Mouse (Mus musculus) CH12.LX (cell line): ENCODE measurements around the gene Theg. TPM values are rescaled to one million over a fixed set of nuclear protein-coding genes. Genes with fewer than 3 reads are reported as not detected.

Experiments
- DNase-seq: peaks from one replicate; pipeline ENCODE4 v3.0.0-alpha.2; 2013; ENCODE audit errors: extremely low read depth
- H3K27ac ChIP-seq: 2 replicates; pipeline ENCODE4 v1.5.1; 2012; ENCODE audit warnings: low read depth, mild to moderate bottlenecking, control low read depth, moderate library complexity; ENCODE audit not compliant: insufficient read depth
- H3K27me3 ChIP-seq: replicated peaks from 2 replicates; pipeline ENCODE3; 2012; ENCODE audit warnings: inconsistent platforms
- H3K36me3 ChIP-seq, 2 experiments: replicated peaks in 1 of 2; 2 replicates each; pipeline versions ENCODE3 to v1.6.1; 2012; ENCODE audit warnings: inconsistent platforms in 1 of 2, low read length in 1 of 2, mild to moderate bottlenecking in 1 of 2, mixed read lengths in 1 of 2, moderate library complexity in 1 of 2; ENCODE audit not compliant: control insufficient read depth in 1 of 2, insufficient read depth in 1 of 2
- H3K4me1 ChIP-seq, 2 experiments: 2 replicates each; pipeline ENCODE4 v1.6.1; 2012; ENCODE audit warnings: inconsistent platforms in 1 of 2, moderate library complexity in 1 of 2; ENCODE audit not compliant: insufficient read depth in 2 of 2, control insufficient read depth in 1 of 2
- H3K4me2 ChIP-seq: 2 replicates; pipeline ENCODE4 v1.6.1; 2012; ENCODE audit warnings: low read depth, mild to moderate bottlenecking, control low read depth; ENCODE audit not compliant: poor library complexity, insufficient read depth, severe bottlenecking
- H3K4me3 ChIP-seq, 3 experiments: fragments of 150-350 bp in 1 of 3; sonication (generic) in 1 of 3; replicated peaks in 1 of 3; 2 replicates each; pipeline versions ENCODE3 to v1.5.1; 2011 to 2012; ENCODE audit warnings: low read depth in 2 of 3, low read length in 2 of 3, mild to moderate bottlenecking in 2 of 3, moderate library complexity in 2 of 3, control low read depth in 1 of 3, improper control_type of control experiment in 1 of 3, inconsistent platforms in 1 of 3, mixed read lengths in 1 of 3; ENCODE audit not compliant: poor library complexity in 1 of 3
- H3K79me2 ChIP-seq: replicated peaks from 2 replicates; pipeline ENCODE4 v1.6.1; 2012; ENCODE audit warnings: mild to moderate bottlenecking, moderate library complexity; ENCODE audit not compliant: control insufficient read depth, poor library complexity, insufficient read depth, severe bottlenecking; ENCODE audit errors: extremely low read depth
- H3K9ac ChIP-seq: 2 replicates; pipeline ENCODE4 v1.6.1; 2012; ENCODE audit warnings: low read depth, mild to moderate bottlenecking, control low read depth, moderate library complexity; ENCODE audit not compliant: insufficient read depth
- H3K9me3 ChIP-seq: replicated peaks from 2 replicates; pipeline ENCODE3; 2012; ENCODE audit warnings: low read length, inconsistent platforms, mixed read lengths
- BHLHE40 ChIP-seq: IDR thresholded peaks from 2 replicates; pipeline ENCODE4 v1.6.1; 2011; ENCODE audit warnings: mild to moderate bottlenecking, low read depth, low read length, improper control_type of control experiment
- CHD1 ChIP-seq: IDR thresholded peaks from 2 replicates; pipeline ENCODE4 v1.6.1; 2012; ENCODE audit warnings: low read depth, low read length, improper control_type of control experiment, inconsistent platforms
- CHD2 ChIP-seq: IDR thresholded peaks from 2 replicates; pipeline ENCODE4 v1.6.1; 2011; ENCODE audit warnings: low read length, improper control_type of control experiment
- CTCF ChIP-seq, 2 experiments: IDR thresholded peaks in 1 of 2; conservative IDR thresholded peaks in 1 of 2; 2 replicates each; pipeline ENCODE4 v1.5.1; 2011 to 2012; ENCODE audit warnings: low read depth in 2 of 2, low read length in 2 of 2, improper control_type of control experiment in 1 of 2, inconsistent platforms in 1 of 2, mild to moderate bottlenecking in 1 of 2, moderate library complexity in 1 of 2
- E2F4 ChIP-seq: IDR thresholded peaks from 2 replicates; pipeline ENCODE4 v1.6.1; 2011; ENCODE audit warnings: low read depth, low read length, improper control_type of control experiment; ENCODE audit not compliant: insufficient replicate concordance
- ELF1 ChIP-seq: IDR thresholded peaks from 2 replicates; pipeline ENCODE4 v1.6.1; 2014; ENCODE audit warnings: low read depth, mild to moderate bottlenecking, inconsistent platforms, low read length, improper control_type of control experiment
- EP300 ChIP-seq: IDR thresholded peaks from 2 replicates; pipeline ENCODE4 v1.6.1; 2011; ENCODE audit warnings: low read length, improper control_type of control experiment
- ETS1 ChIP-seq: conservative IDR thresholded peaks from 2 replicates; pipeline ENCODE4 v1.6.1; 2012; ENCODE audit warnings: low read depth, mild to moderate bottlenecking, inconsistent platforms, low read length, improper control_type of control experiment, moderate library complexity
- GABPA ChIP-seq: IDR thresholded peaks from 2 replicates; pipeline ENCODE4 v1.6.1; 2012; ENCODE audit warnings: low read depth, low read length, improper control_type of control experiment, inconsistent platforms; ENCODE audit not compliant: insufficient replicate concordance
- HCFC1 ChIP-seq: IDR thresholded peaks from 2 replicates; pipeline ENCODE4 v1.6.1; 2012; ENCODE audit warnings: low read depth, mild to moderate bottlenecking, inconsistent platforms, low read length, improper control_type of control experiment
- IRF4 ChIP-seq: IDR thresholded peaks from 2 replicates; pipeline ENCODE4 v1.6.1; 2014; ENCODE audit warnings: low read depth, mild to moderate bottlenecking, inconsistent platforms, low read length, improper control_type of control experiment
- JUN ChIP-seq: IDR thresholded peaks from 2 replicates; pipeline ENCODE4 v1.6.1; 2011; ENCODE audit warnings: low read depth, mild to moderate bottlenecking, low read length, improper control_type of control experiment, moderate library complexity; ENCODE audit not compliant: insufficient read depth
- JUND ChIP-seq: conservative IDR thresholded peaks from 2 replicates; pipeline ENCODE4 v1.6.1; 2011; ENCODE audit warnings: low read depth, low read length, improper control_type of control experiment
- KAT2A ChIP-seq: IDR thresholded peaks from 2 replicates; pipeline ENCODE4 v1.6.1; 2012; ENCODE audit warnings: low read length, improper control_type of control experiment, inconsistent platforms; ENCODE audit not compliant: insufficient replicate concordance
- MAFK ChIP-seq: IDR thresholded peaks from 2 replicates; pipeline ENCODE4 v1.6.1; 2011; ENCODE audit warnings: low read length, improper control_type of control experiment; ENCODE audit not compliant: insufficient replicate concordance
- MAX ChIP-seq: IDR thresholded peaks from 2 replicates; pipeline ENCODE4 v1.6.1; 2011; ENCODE audit warnings: low read length, improper control_type of control experiment
- MAZ ChIP-seq: IDR thresholded peaks from 2 replicates; pipeline ENCODE4 v1.6.1; 2012; ENCODE audit warnings: low read depth, mild to moderate bottlenecking, inconsistent platforms, low read length, improper control_type of control experiment, moderate library complexity
- MEF2A ChIP-seq: IDR thresholded peaks from 2 replicates; pipeline ENCODE4 v1.6.1; 2014; ENCODE audit warnings: low read depth, mild to moderate bottlenecking, inconsistent platforms, low read length, improper control_type of control experiment, borderline replicate concordance
- MXI1 ChIP-seq: IDR thresholded peaks from 2 replicates; pipeline ENCODE4 v1.6.1; 2011; ENCODE audit warnings: mild to moderate bottlenecking, low read depth, low read length, improper control_type of control experiment
- MYC ChIP-seq: IDR thresholded peaks from 2 replicates; pipeline ENCODE4 v1.6.1; 2011; ENCODE audit warnings: low read depth, mild to moderate bottlenecking, improper control_type of control experiment, low read length
- NELFE ChIP-seq: IDR thresholded peaks from 2 replicates; pipeline ENCODE4 v1.6.1; 2011; ENCODE audit warnings: low read depth, low read length, improper control_type of control experiment
- NRF1 ChIP-seq: IDR thresholded peaks from 2 replicates; pipeline ENCODE4 v1.6.1; 2014; ENCODE audit warnings: low read depth, mild to moderate bottlenecking, inconsistent platforms, low read length, improper control_type of control experiment, moderate library complexity
- PAX5 ChIP-seq: IDR thresholded peaks from 2 replicates; pipeline ENCODE4 v1.6.1; 2012; ENCODE audit warnings: low read length, inconsistent platforms, mixed read lengths
- POLR2A ChIP-seq: IDR thresholded peaks from 2 replicates; pipeline ENCODE4 v1.6.1; 2011; ENCODE audit warnings: low read depth, mild to moderate bottlenecking, improper control_type of control experiment, low read length
- POLR2AphosphoS2 ChIP-seq: IDR thresholded peaks from 2 replicates; pipeline ENCODE4 v1.6.1; 2011; ENCODE audit warnings: low read depth, low read length, improper control_type of control experiment
- RAD21 ChIP-seq: IDR thresholded peaks from 2 replicates; pipeline ENCODE4 v1.6.1; 2011; ENCODE audit warnings: low read depth, mild to moderate bottlenecking, low read length, improper control_type of control experiment, moderate library complexity
- RCOR1 ChIP-seq: conservative IDR thresholded peaks from 2 replicates; pipeline ENCODE4 v1.6.1; 2012; ENCODE audit warnings: low read depth, mild to moderate bottlenecking, inconsistent platforms, low read length, improper control_type of control experiment
- SIN3A ChIP-seq: IDR thresholded peaks from 2 replicates; pipeline ENCODE4 v1.6.1; 2012; ENCODE audit warnings: low read length, improper control_type of control experiment, inconsistent platforms
- SMC3 ChIP-seq: IDR thresholded peaks from 2 replicates; pipeline ENCODE4 v1.6.1; 2011; ENCODE audit warnings: low read depth, low read length, improper control_type of control experiment
- TBP ChIP-seq: conservative IDR thresholded peaks from 2 replicates; pipeline ENCODE4 v1.6.1; 2011; ENCODE audit warnings: low read depth, low read length, improper control_type of control experiment
- TCF12 ChIP-seq: IDR thresholded peaks from 2 replicates; pipeline ENCODE4 v1.6.1; 2014; ENCODE audit warnings: low read depth, mild to moderate bottlenecking, inconsistent platforms, low read length, improper control_type of control experiment
- UBTF ChIP-seq: IDR thresholded peaks from 2 replicates; pipeline ENCODE4 v1.6.1; 2012; ENCODE audit warnings: low read depth, mild to moderate bottlenecking, inconsistent platforms, low read length, improper control_type of control experiment, moderate library complexity
- USF1 ChIP-seq: IDR thresholded peaks from 2 replicates; pipeline ENCODE4 v1.6.1; 2014; ENCODE audit warnings: low read depth, mild to moderate bottlenecking, inconsistent platforms, low read length, improper control_type of control experiment
- USF2 ChIP-seq: conservative IDR thresholded peaks from 2 replicates; pipeline ENCODE4 v1.6.1; 2011; ENCODE audit warnings: low read depth, low read length, improper control_type of control experiment
- ZC3H11A ChIP-seq: IDR thresholded peaks from 2 replicates; pipeline ENCODE4 v1.6.1; 2012; ENCODE audit warnings: low read depth, mild to moderate bottlenecking, inconsistent platforms, low read length, improper control_type of control experiment
- ZMIZ1 ChIP-seq: IDR thresholded peaks from 2 replicates; pipeline ENCODE4 v1.6.1; 2012; ENCODE audit warnings: low read depth, mild to moderate bottlenecking, inconsistent platforms, low read length, improper control_type of control experiment
- ZNF384 ChIP-seq: IDR thresholded peaks from 2 replicates; pipeline ENCODE4 v1.6.1; 2012; ENCODE audit warnings: low read depth, low read length, improper control_type of control experiment, inconsistent platforms
- dilution Hi-C: fragments of 300-500 bp; cut with MboI; formaldehyde crosslinking; loops from 2 replicates; pipeline ENCODE4 v1.14.3; 2020; ENCODE audit warnings: low sequenced_read_pairs; ENCODE audit not compliant: extremely low pct_unique_long_range_greater_than_20kb, extremely low pct_ligation_motif_present
- in situ Hi-C: fragments of 300-500 bp; cut with MboI; formaldehyde crosslinking; loops from 3 replicates; pipeline ENCODE4 v1.14.3; 2019; ENCODE audit warnings: low sequenced_read_pairs, low pct_ligation_motif_present, low pct_unique_long_range_greater_than_20kb, mixed read lengths
- polyA plus RNA-seq: library from polyadenylated mRNA; unstranded; fragments of >175 nt; gene quantifications from 2 replicates; pipeline ENCODE4 v1.2.1, GENCODE M21; 2012; ENCODE audit warnings: low read depth; ENCODE audit not compliant: insufficient read length
- total RNA-seq, 2 experiments: library from RNA; depleted of rRNA; stranded (reverse); fragments of 300-350 nt in 1 of 2; fragments of >200 nt in 1 of 2; gene quantifications; 2 replicates each; pipeline ENCODE4 v1.2.3; 2012 to 2014

The Theg gene
- total and polyA plus RNA-seq, 3 experiments, result not detected

DNA sequence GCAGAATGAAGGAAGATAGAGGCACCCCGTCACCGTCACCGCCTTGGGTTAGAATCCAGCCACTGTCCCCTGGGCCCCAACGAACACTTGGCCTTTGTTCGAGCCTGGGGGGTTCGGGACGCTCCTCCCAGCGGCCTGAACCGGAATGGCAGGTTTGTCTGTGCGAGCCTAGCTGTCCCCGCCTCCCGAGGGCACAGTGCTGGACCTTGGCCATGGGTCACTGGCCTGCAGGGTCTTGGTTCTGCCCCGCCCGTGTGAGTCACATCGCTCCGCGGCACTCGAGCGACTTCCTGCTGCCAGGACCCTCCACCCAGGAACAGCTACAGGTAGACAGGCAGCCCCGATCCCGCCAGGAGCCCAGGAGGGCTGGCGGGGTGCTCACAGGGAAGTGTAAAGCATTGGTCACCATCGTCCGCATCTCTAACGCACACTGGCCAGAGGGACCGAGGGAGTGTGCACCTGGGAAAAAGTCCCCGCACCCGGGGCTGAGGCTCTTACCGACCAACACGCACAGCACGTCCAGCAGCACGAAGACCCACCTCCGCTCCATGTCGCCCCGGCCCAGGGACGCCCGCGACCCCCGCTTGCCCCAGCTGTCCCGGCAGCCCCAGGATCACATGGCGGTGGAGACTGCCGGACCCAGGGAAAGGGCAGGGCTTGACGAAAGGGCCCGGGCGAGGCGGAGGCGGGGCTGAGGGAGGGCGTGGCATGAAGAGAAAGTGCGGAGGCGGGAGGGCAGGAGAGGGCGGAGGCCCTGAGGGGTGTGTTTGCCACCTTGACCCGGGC, 53.8 kb downstream of the Theg start, which contains the start of gene Plpp2:
TSS of gene Plpp2 (minus strand) at position 671 of the 786 bp plus-strand sequence.
- H3K79me2 ChIP-seq, result no peaks in the 10 kb centered on the region
- H3K27me3 ChIP-seq, result peaks cover 2% of the 10 kb centered on the region
- dilution Hi-C loops, result no loop called here
- H3K9me3 ChIP-seq, result no peaks in the 10 kb centered on the region
- H3K9ac ChIP-seq, result peak within 1 kb of the TSS; percentile 32; the same call in 1 of the 2 replicates
- H3K4me2 ChIP-seq, result peak within 1 kb of the TSS; percentile 62
- H3K36me3 ChIP-seq, result peaks cover 0 to 33% of the 10 kb centered on the region in 2 experiments
- H3K4me1 ChIP-seq, result peaks cover 4 to 13% of the 10 kb centered on the region in 2 experiments; a peak in 3 of 4 replicates
- peak; percentile 52 for DNase-seq
- TF ChIP-seq IRF4, result peak; percentile 24; the same call in 1 of the 2 replicates
- TF ChIP-seq HCFC1, result no peak
- TF ChIP-seq RCOR1, result no peak
- TF ChIP-seq RAD21, result peak; percentile 9; the same call in 1 of the 2 replicates
- no peak for TF ChIP-seq CHD2
- no peak for TF ChIP-seq PAX5
- no peak for TF ChIP-seq TCF12
- TF ChIP-seq NELFE, result peak; percentile 28; the same call in 1 of the 2 replicates
- TF ChIP-seq CTCF (conservative IDR thresholded peaks at IDR 0.05 in 1 of 2, IDR thresholded peaks at IDR 0.05 in 1 of 2; ENCODE audit: low read depth in 2 of 2, low read length in 2 of 2), result peak; percentile 22 to 59; a peak in 2 of 4 replicates
- TF ChIP-seq EP300, result no peak
- TF ChIP-seq ETS1, result no peak
- TF ChIP-seq CHD1, result 0 out of 2 replicates have a peak, but pooled peaks have one; percentile 45
- TF ChIP-seq BHLHE40, result no peak
- peak; percentile 68 for TF ChIP-seq MXI1
- no peak for TF ChIP-seq SMC3
- TF ChIP-seq ELF1, result no peak
- TF ChIP-seq MAZ, result no peak
- no peak for TF ChIP-seq GABPA
- TF ChIP-seq KAT2A, result no peak
- no peak for TF ChIP-seq ZMIZ1
- 0 out of 2 replicates have a peak, but pooled peaks have one; percentile 45 for TF ChIP-seq SIN3A
- TF ChIP-seq MYC, result no peak
- TF ChIP-seq UBTF, result no peak
- no peak for TF ChIP-seq MAFK
- no peak for TF ChIP-seq MEF2A
- peak; percentile 44; the same call in 1 of the 2 replicates for TF ChIP-seq POLR2A
- no peak for TF ChIP-seq JUND
- TF ChIP-seq ZC3H11A, result no peak
- no peak for TF ChIP-seq ZNF384
- TF ChIP-seq NRF1, result no peak
- no peak for TF ChIP-seq JUN
- no peak for TF ChIP-seq MAX
- no peak for TF ChIP-seq USF1
- TF ChIP-seq POLR2AphosphoS2, result no peak
- no peak for TF ChIP-seq USF2
- TF ChIP-seq E2F4, result no peak
- no peak for TF ChIP-seq TBP
- no peak within 1 kb of the TSS for H3K27ac ChIP-seq
- H3K4me3 ChIP-seq, result peak within 1 kb of the TSS; percentile 62 to 74 (median 65)
- in situ Hi-C loops, result no loop called here
